Mouse (Mus musculus): ENCODE data around the gene Ctf2. TPM values are rescaled to one million over a fixed set of nuclear protein-coding genes. Genes with fewer than 3 reads are reported as not detected.
A peak's percentile ranks its signal among the peaks of the same experiment; 100 is the strongest.

Gene Ctf2
- total and polyA plus RNA-seq, 3 experiments: 0.39 to 1.0 TPM; not detected in 1

GRCm38 (mm10) chr7:127776878-127777473 lies 45.0 kb upstream of the Ctf2 start:
- peak; percentile 98 for DNase-seq (ENCODE audit: low read depth, low spot score)
- H3K4me1 ChIP-seq (ENCODE audit: control insufficient read depth in 1 of 2, insufficient read depth in 2 of 2, low read length in 2 of 2): peaks cover 0 to 12% of the 10 kb centered on the region in 2 experiments; a peak in 3 of 4 replicates
- no peak for TF ChIP-seq RCOR1 (IDR thresholded peaks at IDR 0.05; ENCODE audit: low read depth, low read length)
- no peak for TF ChIP-seq E2F4 (IDR thresholded peaks at IDR 0.05; ENCODE audit: borderline replicate concordance, low read depth, low read length)
- no peak for TF ChIP-seq CTCF (IDR thresholded peaks at IDR 0.05 in 2 of 3, conservative IDR thresholded peaks at IDR 0.05 in 1 of 3; ENCODE audit: control insufficient read depth in 1 of 3, insufficient read depth in 1 of 3, low read depth in 2 of 3, low read length in 3 of 3, poor library complexity in 1 of 3, severe bottlenecking in 1 of 3)
- TF ChIP-seq GABPA (IDR thresholded peaks at IDR 0.05; ENCODE audit: low read depth, low read length): no peak
- peak; percentile 92 for TF ChIP-seq MAZ (IDR thresholded peaks at IDR 0.05; ENCODE audit: low read depth, low read length)
- 0 out of 2 replicates have a peak, but pooled peaks have one; percentile 21 for TF ChIP-seq ELF1 (IDR thresholded peaks at IDR 0.05; ENCODE audit: low read depth, low read length)
- TF ChIP-seq TCF12 (IDR thresholded peaks at IDR 0.05; ENCODE audit: low read depth, low read length): no peak
- no peak for TF ChIP-seq POLR2AphosphoS2 (IDR thresholded peaks at IDR 0.05; ENCODE audit: low read length)
- peak; percentile 29; the same call in 1 of the 2 replicates for TF ChIP-seq CHD1 (IDR thresholded peaks at IDR 0.05; ENCODE audit: low read depth, low read length)
- 0 out of 2 replicates have a peak, but pooled peaks have one; percentile 19 for TF ChIP-seq MYC (IDR thresholded peaks at IDR 0.05; ENCODE audit: low read depth, low read length)
- no peak; the same call in 1 of the 2 replicates for TF ChIP-seq TBP (IDR thresholded peaks at IDR 0.05; ENCODE audit: low read depth, low read length)
- TF ChIP-seq ETS1 (IDR thresholded peaks at IDR 0.05; ENCODE audit: low read depth, low read length): no peak; the same call in 1 of the 2 replicates
- no peak; the same call in 1 of the 2 replicates for TF ChIP-seq ZKSCAN1 (IDR thresholded peaks at IDR 0.05; ENCODE audit: low read depth, low read length)
- peak; percentile 45; the same call in 1 of the 2 replicates for TF ChIP-seq ZMIZ1 (IDR thresholded peaks at IDR 0.05; ENCODE audit: low read depth, low read length)
- no peak for TF ChIP-seq SMC3 (IDR thresholded peaks at IDR 0.05; ENCODE audit: low read depth, low read length)
- no peak; the same call in none of the 2 replicates for TF ChIP-seq HCFC1 (IDR thresholded peaks at IDR 0.05; ENCODE audit: low read depth, low read length)
- no peak for TF ChIP-seq TAL1 (IDR thresholded peaks at IDR 0.05; ENCODE audit: low read length)
- TF ChIP-seq MEF2A (IDR thresholded peaks at IDR 0.05; ENCODE audit: extremely low read depth, insufficient replicate concordance, low read depth, low read length, poor library complexity, severe bottlenecking): no peak
- no peak for TF ChIP-seq MYB (IDR thresholded peaks at IDR 0.05; ENCODE audit: low read depth, low read length)
- peak; percentile 68 for TF ChIP-seq BHLHE40 (IDR thresholded peaks at IDR 0.05; ENCODE audit: borderline replicate concordance, low read depth, low read length)
- TF ChIP-seq POLR2AphosphoS5 (IDR thresholded peaks at IDR 0.05; ENCODE audit: borderline replicate concordance, low read depth, low read length): no peak
- TF ChIP-seq MAX (IDR thresholded peaks at IDR 0.05; ENCODE audit: low read length): peak; percentile 2; the same call in 1 of the 2 replicates
- TF ChIP-seq RAD21 (IDR thresholded peaks at IDR 0.05; ENCODE audit: low read depth, low read length): no peak
- TF ChIP-seq SIN3A (IDR thresholded peaks at IDR 0.05; ENCODE audit: low read length): 0 out of 2 replicates have a peak, but pooled peaks have one; percentile 16
- TF ChIP-seq MXI1 (IDR thresholded peaks at IDR 0.05; ENCODE audit: low read depth, low read length): no peak; the same call in 1 of the 2 replicates
- no peak for TF ChIP-seq UBTF (IDR thresholded peaks at IDR 0.05; ENCODE audit: borderline replicate concordance, insufficient read depth, low read depth, low read length)
- no peak for TF ChIP-seq MAFK (IDR thresholded peaks at IDR 0.05; ENCODE audit: borderline replicate concordance, low read depth, low read length)
- no peak for TF ChIP-seq JUND (IDR thresholded peaks at IDR 0.05; ENCODE audit: low read depth, low read length)
- peak; percentile 42; the same call in 1 of the 2 replicates for TF ChIP-seq CHD2 (IDR thresholded peaks at IDR 0.05; ENCODE audit: low read length)
- peak; percentile 3; the same call in 1 of the 2 replicates for TF ChIP-seq ZNF384 (IDR thresholded peaks at IDR 0.05; ENCODE audit: low read depth, low read length)
- no peak; the same call in none of the 2 replicates for TF ChIP-seq KAT2A (conservative IDR thresholded peaks at IDR 0.05; ENCODE audit: low read depth, low read length)
- peak; percentile 95 for TF ChIP-seq ZC3H11A (IDR thresholded peaks at IDR 0.05; ENCODE audit: low read depth, low read length)
- TF ChIP-seq EP300 (IDR thresholded peaks at IDR 0.05; ENCODE audit: low read depth in 1 of 2, low read length in 2 of 2): no peak
- TF ChIP-seq POLR2A (IDR thresholded peaks at IDR 0.05; ENCODE audit: control insufficient read depth in 1 of 2, insufficient read depth in 1 of 2, low read depth in 1 of 2, low read length in 2 of 2, poor library complexity in 1 of 2): peak in 1 of 2 experiments; percentile 40; a peak in 2 of 4 replicates
- TF ChIP-seq NELFE (IDR thresholded peaks at IDR 0.05; ENCODE audit: low read depth, low read length): peak; percentile 38
- TF ChIP-seq USF1 (IDR thresholded peaks at IDR 0.05; ENCODE audit: low read depth, low read length): 0 out of 2 replicates have a peak, but pooled peaks have one; percentile 4
- TF ChIP-seq GATA1 (IDR thresholded peaks at IDR 0.05; ENCODE audit: low read depth, low read length): no peak

More at GRCm38 (mm10) chr7:127776878-127777473, 45.0 kb upstream of the Ctf2 start:
- no peaks in the 10 kb centered on the region for H3K9me3 ChIP-seq (replicated peaks; ENCODE audit: insufficient read depth, low read length)
- H3K79me2 ChIP-seq (ENCODE audit: control insufficient read depth, insufficient read depth, low read length, poor library complexity): peaks cover 19% of the 10 kb centered on the region
- peak overlapping the region; percentile 59 to 83 for H3K4me3 ChIP-seq (ENCODE audit: control insufficient read depth in 1 of 2, insufficient read depth in 1 of 2, low read depth in 2 of 2, low read length in 2 of 2)
- peak overlapping the region; percentile 87 for H3K27ac ChIP-seq (ENCODE audit: control insufficient read depth, low read depth, low read length)
- H3K27me3 ChIP-seq (ENCODE audit: control insufficient read depth in 1 of 2, insufficient read depth in 2 of 2, low read length in 2 of 2): no peaks in the 10 kb centered on the region
- peaks cover 23 to 30% of the 10 kb centered on the region in 2 experiments for H3K36me3 ChIP-seq (ENCODE audit: control insufficient read depth in 1 of 2, insufficient read depth in 2 of 2, low read length in 2 of 2)
- H3K9ac ChIP-seq (ENCODE audit: control insufficient read depth, low read depth, low read length, poor library complexity, severe bottlenecking): peak overlapping the region; percentile 95
